Mouse (Mus musculus) gastrocnemius, postnatal 25 days (tissue): ENCODE results near the gene Acot4. TPM values are rescaled to one million over a fixed set of nuclear protein-coding genes. Genes with fewer than 3 reads are reported as not detected.
"Not testable (repeated sequence)": the region's sequence is repeated elsewhere in the genome, so short reads cannot be mapped to it uniquely, and the experiment has no call there.

Experiments
- DNase-seq: peaks from one replicate; pipeline ENCODE4 v3.0.0; 2022
- total RNA-seq, 2 experiments: library from RNA; stranded (reverse); gene quantifications; 1 replicate in 1 of 2; 2 replicates in 1 of 2; pipeline ENCODE4 v1.2.3; 2021

Gene Acot4
- total RNA-seq, 2 experiments from 2014 or later, result 0.05 to 0.43 TPM

DNA sequence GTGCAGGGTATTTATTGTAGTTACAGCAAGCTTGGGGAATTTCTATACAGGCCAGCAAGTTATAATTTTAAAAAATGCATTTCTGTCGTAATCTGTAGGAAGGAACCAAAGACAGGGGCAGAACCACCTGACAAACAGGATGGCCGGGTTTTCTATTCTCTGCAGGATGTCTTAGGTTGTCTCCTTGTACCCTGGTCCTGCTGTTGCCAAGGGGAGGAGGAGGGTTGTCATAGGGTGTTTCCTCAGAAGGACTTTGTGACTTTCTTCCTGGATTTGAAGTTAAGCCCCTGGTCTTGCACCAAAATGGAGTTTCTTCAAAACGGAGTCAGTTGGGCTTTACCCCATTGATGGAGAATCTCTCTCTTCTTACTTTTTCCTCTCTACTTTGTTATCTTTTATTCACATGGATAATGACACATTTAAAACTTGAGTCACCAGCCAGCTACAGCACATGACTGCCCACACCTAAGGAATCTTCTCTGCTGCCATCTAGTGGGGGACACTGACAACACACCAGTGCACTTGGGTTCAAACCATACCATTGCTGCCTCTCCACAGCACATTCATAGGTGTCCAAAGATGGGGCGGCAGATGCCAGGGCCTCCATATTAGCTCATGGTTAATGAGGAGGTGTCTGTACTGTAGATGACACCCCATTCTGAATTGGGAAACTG is 7.4 kb upstream of the Acot4 start:
- peak; percentile 37 for DNase-seq

DNA sequence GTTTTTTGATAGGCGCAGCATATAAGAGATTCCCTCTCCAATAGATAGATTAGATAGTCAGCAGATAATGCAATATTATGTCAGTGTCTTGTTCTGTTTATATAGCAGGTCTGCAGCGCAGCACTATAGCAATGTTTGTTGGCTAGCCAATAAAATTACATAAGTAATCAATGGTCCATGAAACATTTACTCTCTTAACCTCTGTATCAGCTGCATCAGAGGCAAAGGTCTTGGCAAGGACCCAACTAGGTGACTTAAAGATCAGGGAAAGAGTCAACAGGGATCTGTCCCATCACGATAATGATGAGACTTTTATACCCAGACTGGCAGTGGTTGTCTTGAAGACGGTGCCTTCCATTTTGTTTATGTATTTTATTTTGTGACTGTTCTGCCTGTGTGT is 5.3 kb upstream of the Acot4 start:
- no peak for DNase-seq

DNA sequence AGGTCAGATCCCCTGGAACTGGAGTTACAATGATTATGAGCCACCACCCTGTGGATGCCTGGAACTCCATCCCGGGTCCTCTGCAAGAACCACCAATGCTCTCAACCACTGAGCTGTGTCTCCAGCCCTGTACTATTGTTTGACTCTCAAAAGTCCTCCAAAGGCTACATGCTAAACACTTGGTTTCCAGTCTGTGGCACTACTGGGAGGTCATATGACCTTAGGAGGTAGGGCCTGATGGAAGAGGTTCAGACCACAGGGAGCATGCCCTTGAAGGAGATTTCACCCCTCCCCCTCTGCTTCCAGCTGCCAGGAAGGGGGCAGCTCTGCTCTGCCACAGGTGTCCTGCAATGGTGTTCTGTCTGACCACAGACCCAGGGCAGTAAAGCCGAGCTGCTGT is 4.9 kb upstream of the Acot4 start:
- DNase-seq, result not testable (repeated sequence)

DNA sequence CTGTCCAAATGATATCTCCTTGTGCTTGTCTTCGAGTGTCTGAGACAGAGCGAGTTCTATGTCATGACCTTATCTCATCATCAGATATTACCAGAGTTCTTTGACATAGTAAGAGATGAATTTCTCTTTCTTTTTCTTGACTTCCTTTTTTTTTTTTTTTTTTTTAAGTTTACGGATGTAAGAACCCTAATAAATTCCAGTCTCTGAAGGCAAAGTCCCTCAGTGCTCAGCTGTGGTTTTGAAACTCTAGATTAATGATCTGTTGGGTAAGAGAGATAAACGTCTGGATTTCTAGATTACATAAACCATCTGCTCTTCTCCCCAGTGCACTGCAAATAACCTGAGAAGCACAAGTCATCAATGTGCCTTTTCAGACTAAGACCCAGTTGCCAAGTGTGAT is 4.1 kb upstream of the Acot4 start:
- no peak for DNase-seq

DNA sequence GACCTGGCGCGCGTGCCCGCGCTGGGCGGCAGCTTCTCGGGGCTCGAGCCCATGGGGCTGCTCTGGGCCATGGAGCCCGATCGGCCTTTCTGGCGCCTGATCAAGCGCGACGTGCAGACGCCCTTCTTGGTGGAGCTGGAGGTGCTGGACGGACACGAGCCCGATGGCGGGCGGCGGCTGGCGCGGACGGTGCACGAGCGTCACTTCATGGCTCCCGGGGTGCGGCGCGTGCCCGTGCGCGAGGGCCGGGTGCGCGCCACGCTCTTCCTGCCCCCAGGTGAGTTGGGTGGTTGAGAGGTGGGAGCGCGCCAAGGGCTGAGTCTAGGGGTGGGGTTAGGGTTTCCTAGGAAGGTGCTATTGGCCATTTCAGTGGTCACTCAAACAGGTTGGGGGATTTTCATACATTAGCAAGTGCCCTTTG is 522 bp downstream of the Acot4 start, which contains the start of gene Gm49366:
TSS of gene Gm49366 (plus strand) at position 245 of the 421 bp plus-strand sequence.
- not testable (repeated sequence) for DNase-seq

DNA sequence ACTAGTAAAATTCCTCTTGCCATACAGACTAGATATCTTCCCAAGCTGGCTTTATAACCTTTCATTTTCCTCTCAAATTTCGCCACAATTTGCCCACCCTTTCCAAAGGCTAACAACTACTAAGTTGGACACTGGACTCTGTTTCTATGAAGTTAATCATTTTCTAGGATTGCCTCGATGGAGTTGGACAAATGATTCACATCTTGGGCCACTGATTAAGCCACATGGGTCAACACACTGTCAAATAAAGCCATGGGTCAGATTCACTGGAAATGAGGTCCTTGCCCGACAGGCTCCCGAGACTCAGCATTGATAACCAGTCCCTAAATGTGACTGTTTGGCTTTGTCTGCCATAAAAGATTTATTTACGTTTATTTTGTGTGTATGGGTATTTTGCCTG is 4.1 kb downstream of the Acot4 start:
- no peak for DNase-seq

DNA sequence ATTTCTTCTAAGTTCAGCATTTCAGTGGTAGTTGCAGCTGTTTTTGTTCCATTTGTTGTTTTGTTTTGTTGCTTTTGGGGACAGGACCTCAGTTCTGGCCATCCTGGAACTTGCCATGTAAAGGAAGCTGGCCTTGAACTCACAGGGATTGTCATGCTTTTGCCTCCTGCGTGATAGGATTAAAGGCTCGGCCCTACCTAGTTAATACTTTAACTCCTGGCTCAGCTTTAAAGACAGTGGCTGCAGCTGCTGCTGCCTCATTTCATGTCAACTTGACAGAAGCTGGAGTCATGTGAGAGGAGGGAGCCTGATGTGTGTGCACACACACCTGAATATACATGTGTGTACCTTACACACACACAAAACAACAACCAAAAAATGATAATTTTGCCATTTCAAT is 5.9 kb downstream of the Acot4 start:
- no peak for DNase-seq

DNA sequence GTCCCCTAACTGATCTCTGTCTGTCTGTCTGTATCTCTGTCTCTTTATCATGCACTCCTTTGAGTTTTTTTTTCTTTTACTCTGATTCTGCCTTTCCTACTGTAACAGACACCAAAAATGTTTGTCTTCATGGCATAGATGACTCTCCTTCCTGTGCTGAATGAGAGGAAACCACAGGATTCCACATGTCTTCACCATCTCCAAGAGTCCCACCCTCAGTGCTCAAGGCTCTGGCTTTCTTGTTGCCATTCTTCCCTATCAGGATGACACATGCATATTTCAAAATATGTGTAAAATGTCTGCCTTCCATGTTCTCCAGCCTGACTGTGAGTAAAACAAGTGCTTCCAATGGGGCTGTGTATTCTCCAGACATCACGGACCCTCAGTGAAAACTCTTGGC is 8.7 kb downstream of the Acot4 start:
- DNase-seq, result no peak

DNA sequence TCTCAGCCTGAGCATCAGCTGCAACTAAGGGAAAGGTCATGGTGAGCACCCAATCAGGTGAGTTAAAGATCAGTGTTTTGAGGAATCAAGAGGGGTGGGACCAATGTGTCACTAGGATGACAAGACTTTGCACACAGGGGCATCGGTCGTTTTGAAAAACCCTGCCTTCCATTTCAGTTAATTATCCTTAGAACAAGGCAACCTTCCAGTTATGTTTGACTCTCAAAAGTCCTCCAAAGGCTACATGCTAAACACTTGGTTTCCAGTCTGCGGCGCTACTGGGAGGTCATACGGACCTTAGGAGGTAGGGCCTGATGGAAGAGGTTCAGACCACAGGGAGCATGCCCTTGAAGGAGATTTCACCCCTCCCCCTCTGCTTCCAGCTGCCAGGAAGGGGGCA is 12.6 kb downstream of the Acot4 start:
- not testable (repeated sequence) for DNase-seq

DNA sequence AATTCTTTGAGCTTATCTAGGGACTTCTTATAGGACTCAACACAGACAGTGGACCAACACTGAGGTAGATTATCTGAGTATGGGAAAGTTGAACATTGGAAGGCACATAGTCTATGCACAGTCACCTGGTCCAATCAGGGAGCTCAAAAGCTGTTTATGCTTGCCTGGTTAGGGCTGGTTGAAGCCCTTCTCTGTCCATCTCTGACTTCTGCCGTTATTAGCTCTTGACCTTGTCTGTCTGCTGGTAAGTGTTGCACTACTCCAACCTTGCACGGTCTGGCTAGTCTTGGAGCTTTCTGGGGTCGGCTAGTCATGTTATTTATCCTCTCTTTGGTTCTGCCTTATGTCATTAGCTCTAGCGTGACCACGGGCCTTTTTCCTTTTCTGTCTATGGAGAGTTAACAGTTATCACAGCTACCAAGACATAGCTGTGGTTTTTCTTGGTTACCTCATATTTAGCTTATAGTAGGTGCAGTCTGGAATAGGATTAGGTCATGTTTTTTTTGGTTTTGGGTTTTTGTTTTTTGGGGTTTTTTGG is 13.8 kb downstream of the Acot4 start, which contains the start of gene Acot3:
TSS of gene Acot3 (plus strand) at position 208 of the 538 bp plus-strand sequence.
- DNase-seq, result no peak

DNA sequence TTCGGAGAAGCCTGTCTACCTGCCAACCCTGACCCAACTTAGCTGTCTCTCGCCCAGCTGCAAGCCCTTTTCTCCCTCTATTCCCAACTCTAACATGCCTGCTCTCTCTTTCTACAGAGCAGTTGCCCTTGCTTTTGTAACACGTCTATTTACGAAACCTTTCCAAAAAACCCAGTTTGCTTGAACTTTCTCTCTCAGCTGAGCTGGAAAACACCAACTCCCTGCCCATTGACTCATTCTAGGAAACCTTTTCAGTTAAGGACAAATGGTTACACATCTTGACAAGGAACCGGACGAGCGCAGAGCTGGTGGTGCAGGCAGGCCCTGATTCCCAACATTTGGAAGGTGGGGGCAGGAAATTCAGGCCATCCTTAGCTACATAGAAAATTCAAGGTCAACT is 14.4 kb downstream of the Acot4 start:
- DNase-seq, result no peak

DNA sequence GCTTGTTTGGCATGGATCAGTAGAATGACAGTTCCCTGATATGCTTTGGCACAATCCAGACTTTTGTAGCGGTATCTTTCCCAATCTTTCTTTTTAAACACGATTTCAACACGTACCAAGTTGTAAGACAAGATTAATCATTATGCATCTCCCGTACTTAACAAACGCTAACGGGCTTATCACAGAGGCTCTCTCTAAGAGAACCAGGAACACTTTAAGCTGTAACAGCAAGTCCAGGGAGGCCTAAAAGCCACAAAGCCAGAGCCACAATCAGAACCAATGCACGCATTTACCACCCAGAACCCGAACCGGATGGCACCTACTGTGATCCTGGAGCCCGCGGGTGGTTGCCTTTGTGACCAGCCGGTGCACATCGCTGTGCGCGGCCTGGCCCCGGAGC is 15.0 kb downstream of the Acot4 start:
- DNase-seq, result no peak

DNA sequence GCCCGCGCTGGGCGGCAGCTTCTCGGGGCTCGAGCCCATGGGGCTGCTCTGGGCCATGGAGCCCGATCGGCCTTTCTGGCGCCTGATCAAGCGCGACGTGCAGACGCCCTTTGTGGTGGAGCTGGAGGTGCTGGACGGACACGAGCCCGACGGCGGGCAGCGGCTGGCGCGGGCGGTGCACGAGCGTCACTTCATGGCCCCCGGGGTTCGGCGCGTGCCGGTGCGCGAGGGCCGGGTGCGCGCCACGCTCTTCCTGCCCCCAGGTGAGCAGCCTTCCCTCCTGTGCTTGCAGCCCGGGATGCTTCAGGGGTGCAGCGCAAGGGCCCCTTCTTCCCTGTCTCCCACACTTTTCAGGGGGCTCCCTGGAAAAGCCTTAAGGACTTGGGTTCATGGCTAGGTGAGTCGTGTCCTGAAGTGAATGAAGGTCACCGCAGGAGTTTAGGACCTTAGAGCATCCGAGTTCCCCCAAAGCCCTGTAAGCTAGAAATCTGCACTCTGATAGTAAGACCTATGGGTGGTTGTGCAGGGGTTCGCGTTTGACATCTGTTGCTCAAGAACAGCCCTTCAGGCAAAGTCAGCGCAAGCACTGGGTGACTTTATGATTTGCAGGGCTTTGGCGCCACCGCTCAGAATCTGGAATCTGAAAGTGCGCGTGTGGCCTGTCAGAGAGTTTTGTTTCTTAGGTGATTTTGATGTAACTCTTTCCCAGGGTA is 15.7 kb downstream of the Acot4 start:
- DNase-seq, result no peak

DNA sequence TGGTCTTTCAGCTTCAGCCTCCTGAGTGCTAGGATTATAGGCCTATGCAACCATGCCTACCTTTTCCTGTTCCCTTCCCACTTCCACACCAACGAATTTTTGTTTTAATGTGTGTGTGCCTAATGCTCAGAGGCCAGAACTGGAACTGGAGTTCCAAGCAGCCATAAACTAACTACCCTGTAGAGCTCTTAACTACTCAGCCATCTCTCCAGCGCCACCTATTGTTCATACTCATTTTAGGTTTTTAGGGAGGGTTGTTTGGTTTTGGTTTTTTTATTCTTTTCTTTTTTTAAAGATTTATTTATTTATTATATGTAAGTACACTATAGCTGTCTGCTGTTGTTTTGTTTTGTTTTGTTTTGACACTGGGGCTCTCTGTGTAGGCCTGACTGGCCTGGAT is 22.8 kb downstream of the Acot4 start:
- DNase-seq, result no peak

DNA sequence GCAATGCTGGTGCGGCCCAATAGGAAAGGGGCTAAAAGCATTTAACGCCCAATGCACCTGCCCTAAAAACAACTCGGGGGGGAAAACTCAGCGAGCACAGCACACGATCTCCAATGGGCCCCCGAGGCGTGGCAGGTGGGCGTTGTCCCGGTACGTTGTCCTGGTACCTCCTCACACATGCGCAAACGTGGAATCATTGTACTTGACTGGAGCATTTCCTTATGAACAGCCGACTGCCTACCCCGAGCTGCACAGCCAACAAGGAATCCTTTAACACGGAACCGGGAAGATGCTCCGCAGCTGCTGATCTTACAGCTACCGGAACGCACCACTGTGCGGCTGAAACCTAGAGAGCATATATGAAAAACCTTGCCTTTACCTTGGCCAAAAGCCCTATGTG is 24.2 kb downstream of the Acot4 start:
- DNase-seq, result no peak

DNA sequence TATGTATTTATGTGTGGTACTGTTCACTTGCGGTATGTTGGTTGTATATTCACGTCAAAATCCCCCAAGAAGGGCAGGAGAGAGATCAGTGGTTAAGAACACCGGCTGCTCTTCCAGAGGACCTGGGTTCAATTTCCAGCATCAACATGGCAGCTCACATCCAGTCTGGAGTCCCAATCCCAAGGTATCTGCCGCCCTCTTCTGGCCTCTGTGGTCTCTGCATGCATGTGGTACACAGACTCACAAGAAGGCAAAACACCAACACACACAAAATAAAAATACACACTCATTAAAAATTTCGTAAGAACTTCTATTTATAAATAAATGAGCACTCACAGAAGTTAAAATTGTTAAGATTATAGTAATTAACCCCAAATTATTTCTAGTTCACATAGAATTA is 25.0 kb downstream of the Acot4 start:
- DNase-seq, result no peak

DNA sequence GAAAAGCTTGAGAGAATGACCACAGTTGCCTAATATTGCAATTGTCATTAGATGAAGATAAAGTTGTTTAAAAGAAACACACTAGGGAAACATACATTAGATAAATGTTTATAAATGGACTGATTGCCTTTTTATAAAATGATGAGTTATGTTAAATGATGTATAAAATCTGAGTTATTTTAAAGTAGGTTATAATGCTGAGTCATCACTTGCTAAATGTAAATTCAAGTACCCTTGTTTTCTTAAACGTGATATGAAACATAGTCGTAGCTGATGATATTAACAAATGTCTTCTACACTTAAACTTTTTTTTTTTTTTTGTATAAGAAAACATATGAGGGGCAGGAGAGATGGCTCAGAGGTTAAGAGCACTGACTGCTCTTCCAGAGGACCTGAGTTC is 25.7 kb downstream of the Acot4 start:
- DNase-seq, result no peak

DNA sequence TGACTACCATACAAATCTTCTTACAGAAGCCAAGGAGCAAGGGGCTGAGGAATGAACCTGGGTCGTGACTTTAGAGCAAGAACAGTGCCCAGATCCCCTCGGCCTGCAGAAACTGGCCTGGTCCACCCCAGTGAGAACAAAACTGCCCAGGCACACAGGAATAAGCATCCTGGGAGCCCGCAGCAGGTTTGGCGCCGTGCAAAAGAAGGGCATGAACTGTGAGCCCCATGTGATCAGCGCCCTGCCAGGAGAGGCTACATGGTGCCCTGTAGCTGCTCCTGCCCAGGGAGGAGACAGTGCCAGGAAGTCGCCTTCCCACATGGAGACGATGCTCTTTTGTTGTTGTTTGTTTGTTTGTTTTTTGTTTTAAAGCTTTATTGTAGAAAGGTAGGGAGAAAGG is 26.4 kb downstream of the Acot4 start:
- DNase-seq, result no peak

DNA sequence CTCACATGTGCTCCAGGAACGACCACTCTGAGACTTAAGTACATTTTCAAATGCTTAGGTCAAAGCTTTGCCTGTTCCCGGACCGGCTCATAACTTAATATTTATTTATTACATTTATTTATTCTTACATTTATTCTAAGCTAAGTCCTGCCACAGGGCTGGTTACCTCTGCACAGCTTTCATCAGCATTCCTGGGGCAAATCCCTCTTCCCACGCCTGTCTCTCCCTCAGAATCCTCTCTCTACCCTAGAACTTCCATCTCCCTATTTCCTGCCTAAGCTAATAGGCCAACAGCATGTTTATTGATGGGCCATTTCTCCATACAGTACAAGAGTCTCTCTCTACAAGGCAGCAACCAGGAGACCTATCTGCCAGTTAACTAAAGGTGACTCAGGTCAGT is 29.6 kb downstream of the Acot4 start:
- DNase-seq, result no peak

DNA sequence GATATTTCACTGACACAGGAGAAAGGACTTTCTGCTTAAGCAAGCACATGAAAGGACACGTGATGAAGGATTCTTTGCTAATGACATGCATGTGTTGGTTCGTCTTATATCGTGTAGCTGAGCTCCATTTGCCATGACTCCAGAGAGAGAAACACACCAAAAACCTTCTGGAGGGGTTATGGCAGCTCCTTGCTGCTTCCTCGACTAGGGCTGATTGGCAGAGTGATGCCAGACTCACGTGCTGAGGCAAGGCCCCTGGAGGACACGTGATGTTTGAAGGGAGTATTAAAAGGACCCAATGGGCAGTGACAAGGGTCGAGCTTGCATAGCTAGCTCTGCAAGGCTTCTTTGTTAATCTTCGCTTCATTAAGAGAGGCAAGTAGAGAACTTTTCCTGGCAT is 30.1 kb downstream of the Acot4 start:
- no peak for DNase-seq

DNA sequence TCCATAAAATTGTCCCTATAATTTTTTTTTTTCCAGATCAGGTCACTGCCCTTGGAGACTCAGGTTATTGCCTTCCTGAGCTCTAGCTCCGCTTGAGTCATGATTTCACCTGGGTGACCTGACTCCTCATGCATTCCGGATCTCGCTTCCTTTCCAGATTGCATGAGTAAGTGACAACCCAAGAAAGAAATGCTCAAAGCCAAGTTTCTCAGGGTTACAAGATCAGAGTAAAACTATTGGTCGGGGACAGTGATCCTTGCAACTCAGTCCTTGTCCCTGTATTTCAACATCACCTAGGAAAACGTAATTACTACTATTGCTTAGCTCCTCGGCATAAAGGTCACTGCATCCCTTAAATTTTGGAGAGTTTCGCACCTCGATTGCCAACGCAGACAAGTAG is 30.8 kb downstream of the Acot4 start, which contains the start of gene Acot5:
TSS of gene Acot5 (plus strand) at position 340 of the 400 bp plus-strand sequence.
- DNase-seq, result no peak

DNA sequence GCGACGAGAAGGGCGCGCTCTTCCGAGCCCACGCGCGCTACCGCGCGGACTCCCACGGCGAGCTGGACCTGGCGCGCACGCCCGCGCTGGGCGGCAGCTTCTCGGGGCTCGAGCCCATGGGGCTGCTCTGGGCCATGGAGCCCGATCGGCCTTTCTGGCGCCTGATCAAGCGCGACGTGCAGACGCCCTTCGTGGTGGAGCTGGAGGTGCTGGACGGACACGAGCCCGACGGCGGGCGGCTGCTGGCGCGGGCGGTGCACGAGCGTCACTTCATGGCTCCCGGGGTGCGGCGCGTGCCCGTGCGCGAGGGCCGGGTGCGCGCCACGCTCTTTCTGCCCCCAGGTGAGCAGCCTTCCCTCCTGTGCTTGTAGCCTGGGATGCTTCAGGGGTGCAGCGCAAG is 31.4 kb downstream of the Acot4 start:
- peak; percentile 15 for DNase-seq

DNA sequence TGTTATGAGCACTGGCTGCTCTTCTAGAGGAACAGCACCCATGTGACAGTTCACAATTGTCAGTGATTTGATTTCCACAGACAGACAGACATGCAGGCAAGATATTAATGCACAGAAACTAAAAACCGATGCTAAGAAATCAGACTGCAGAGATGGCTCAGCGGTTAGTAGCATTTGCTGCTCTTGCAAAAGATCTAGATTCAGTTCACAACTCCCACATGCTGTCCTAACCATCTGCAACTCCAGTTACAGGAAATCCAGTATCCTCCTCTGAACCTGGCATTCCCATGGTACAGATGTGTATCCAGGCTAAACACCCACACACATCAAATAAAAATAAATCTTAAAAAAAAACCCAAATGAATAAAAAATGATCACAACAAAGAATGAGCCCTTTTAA is 33.5 kb downstream of the Acot4 start:
- no peak for DNase-seq
